Mouse (Mus musculus) heart, adult 2 months (tissue): ENCODE data around the gene Lrrc8c. TPM values are rescaled to one million over a fixed set of nuclear protein-coding genes. Genes with fewer than 3 reads are reported as not detected.
A peak's percentile ranks its signal among the peaks of the same experiment; 100 is the strongest.

Source experiments
- DNase-seq, 2 experiments: peaks; one replicate each; pipeline ENCODE4 v3.0.0; 2021
- H3K27ac ChIP-seq: fragments of 200-600 bp; 2 replicates; pipeline ENCODE4 v1.8.1; 2022
- H3K27me3 ChIP-seq: fragments of 200-500 bp; 2 replicates; pipeline ENCODE4 v1.6.1; 2012; ENCODE audit warnings: mild to moderate bottlenecking, low read length, inconsistent platforms, mixed read lengths; ENCODE audit not compliant: control insufficient read depth, insufficient read depth
- H3K36me3 ChIP-seq: fragments of 200-500 bp; 2 replicates; pipeline ENCODE4 v1.6.1; 2012; ENCODE audit warnings: low read length, inconsistent platforms; ENCODE audit not compliant: control insufficient read depth, insufficient read depth
- H3K4me1 ChIP-seq: fragments of 200-500 bp; 2 replicates; pipeline ENCODE4 v1.6.1; 2011; ENCODE audit warnings: low read length; ENCODE audit not compliant: control insufficient read depth, insufficient read depth
- H3K4me3 ChIP-seq: fragments of 200-600 bp; 2 replicates; pipeline ENCODE4 v1.8.1; 2022
- H3K79me2 ChIP-seq: fragments of 200-500 bp; replicated peaks from 2 replicates; pipeline ENCODE4 v1.6.1; 2012; ENCODE audit warnings: mild to moderate bottlenecking, inconsistent platforms, low read length, moderate library complexity, mixed read lengths; ENCODE audit not compliant: control insufficient read depth, insufficient read depth
- H3K9ac ChIP-seq: fragments of 200-500 bp; 2 replicates; pipeline ENCODE4 v1.6.1; 2012; ENCODE audit warnings: low read depth, mild to moderate bottlenecking, control low read depth, inconsistent platforms, low read length, mixed read lengths
- CTCF ChIP-seq: fragments of 200-600 bp; IDR thresholded peaks from 2 replicates; pipeline ENCODE4 v1.8.1; 2022; ENCODE audit warnings: antibody characterized with exemption, mild to moderate bottlenecking, moderate library complexity
- EP300 ChIP-seq: fragments of 200-500 bp; IDR thresholded peaks from 2 replicates; pipeline ENCODE4 v1.6.1; 2011; ENCODE audit warnings: low read depth, low read length, control low read depth; ENCODE audit not compliant: insufficient read depth
- POLR2A ChIP-seq: fragments of 200-500 bp; IDR thresholded peaks from 2 replicates; pipeline ENCODE4 v1.6.1; 2011; ENCODE audit warnings: mild to moderate bottlenecking, low read depth, low read length, control low read depth; ENCODE audit not compliant: insufficient read depth
- WGBS: fragments of 180-500 bp; shearing (Covaris S2); methylation state at CpG from one replicate; pipeline ENCODE4 v1.1.7; 2018; 5-methylcytosine and 5-hydroxymethylcytosine counted together
- intact Hi-C: fragments of 180-260 bp; cut with DNase I; formaldehyde crosslinking; loops from one replicate; pipeline ENCODE4 v1.15.1; 2025
- polyA plus RNA-seq: library from polyadenylated mRNA; depleted of rRNA; stranded (reverse); fragments of >200 nt; gene quantifications from 2 replicates; pipeline ENCODE4 v1.2.3, GENCODE M21; 2012
- total RNA-seq, 2 experiments: library from RNA; stranded (reverse); gene quantifications; 2 replicates each; pipeline ENCODE4 v1.2.3; 2021

Lrrc8c gene
- total and polyA plus RNA-seq, 3 experiments = 19.7 to 35.5 (median 23.5) TPM

- DNase-seq = no peak
- 49% methylated on average over 2 of the region's 2 CpGs for WGBS
- Histone ChIP-seq H3K79me2 (no peaks in the 10 kb centered on the region), H3K36me3 (no peaks in the 10 kb centered on the region), H3K27ac (no peak overlapping the region), H3K4me1 (no peaks in the 10 kb centered on the region), H3K9ac (no peak overlapping the region), H3K4me3 (no peak overlapping the region), H3K27me3 (no peaks in the 10 kb centered on the region)
- intact Hi-C loops = no loop called here
- no peak for TF ChIP-seq EP300
- no peak for TF ChIP-seq POLR2A
- TF ChIP-seq CTCF = no peak
These were observed 35.6 kb upstream of the Lrrc8c start for GRCm38 (mm10) chr5:105483632-105484031.

GRCm38 (mm10) chr5:105484247-105484646, 34.9 kb upstream of the Lrrc8c start:
- Histone ChIP-seq H3K4me1 (no peaks in the 10 kb centered on the region), H3K27me3 (no peaks in the 10 kb centered on the region), H3K9ac (no peak overlapping the region), H3K4me3 (no peak overlapping the region), H3K36me3 (no peaks in the 10 kb centered on the region), H3K27ac (no peak overlapping the region), H3K79me2 (no peaks in the 10 kb centered on the region)
- TF ChIP-seq POLR2A (no peak), CTCF (no peak), EP300 (no peak)
- 87% methylated on average over 6 of the region's 6 CpGs for WGBS
- DNase-seq = no peak
- intact Hi-C loops = no loop called here

GRCm38 (mm10) chr5:105484891-105485290, 34.3 kb upstream of the Lrrc8c start:
- no peaks in the 10 kb centered on the region for H3K79me2 ChIP-seq
- no peak overlapping the region for H3K27ac ChIP-seq
- H3K9ac ChIP-seq = no peak overlapping the region
- TF ChIP-seq EP300 = no peak
- no peak for TF ChIP-seq CTCF
- no peak for TF ChIP-seq POLR2A
- 95% methylated on average over 14 of the region's 14 CpGs for WGBS
- no peaks in the 10 kb centered on the region for H3K27me3 ChIP-seq
- H3K4me1 ChIP-seq = no peaks in the 10 kb centered on the region
- H3K36me3 ChIP-seq = no peaks in the 10 kb centered on the region
- H3K4me3 ChIP-seq = no peak overlapping the region
- DNase-seq = no peak
- intact Hi-C loops = no loop called here

- Histone ChIP-seq H3K36me3 (no peaks in the 10 kb centered on the region), H3K4me3 (no peak overlapping the region), H3K9ac (no peak overlapping the region), H3K27ac (no peak overlapping the region), H3K4me1 (no peaks in the 10 kb centered on the region), H3K27me3 (no peaks in the 10 kb centered on the region), H3K79me2 (no peaks in the 10 kb centered on the region)
- intact Hi-C loops = loop anchor here (10.0 kb wide), 1 partner anchor 385 kb away; the partner anchor contains the start of gene Zfp326
- no peak for TF ChIP-seq EP300
- TF ChIP-seq CTCF = no peak
- TF ChIP-seq POLR2A = no peak
- DNase-seq = no peak
- WGBS = 80% methylated on average over 5 of the region's 5 CpGs
These were observed 29.0 kb upstream of the Lrrc8c start for GRCm38 (mm10) chr5:105490211-105490610.

GRCm38 (mm10) chr5:105491389-105491788, 27.8 kb upstream of the Lrrc8c start:
- no peak overlapping the region for H3K27ac ChIP-seq
- no peak overlapping the region for H3K4me3 ChIP-seq
- 66% methylated on average over 4 of the region's 4 CpGs for WGBS
- H3K4me1 ChIP-seq = peaks cover 2% of the 10 kb centered on the region; the same call in 1 of the 2 replicates
- H3K36me3 ChIP-seq = no peaks in the 10 kb centered on the region
- H3K9ac ChIP-seq = no peak overlapping the region
- DNase-seq = no peak
- no peaks in the 10 kb centered on the region for H3K27me3 ChIP-seq
- H3K79me2 ChIP-seq = no peaks in the 10 kb centered on the region
- no peak for TF ChIP-seq EP300
- peak; percentile 47 for TF ChIP-seq CTCF
- TF ChIP-seq POLR2A = no peak
- intact Hi-C loops = loop anchor here (10.0 kb wide), 1 partner anchor 383 kb away; the partner anchor contains the start of gene Zfp326

- H3K4me1 ChIP-seq = peaks cover 2% of the 10 kb centered on the region; the same call in 1 of the 2 replicates
- no peak overlapping the region for H3K9ac ChIP-seq
- intact Hi-C loops = loop anchor here (2.0 to 10.0 kb wide), 2 partner anchors 88 to 382 kb away; partner anchors contain the start of gene Zfp326
- H3K27me3 ChIP-seq = no peaks in the 10 kb centered on the region
- H3K4me3 ChIP-seq = no peak overlapping the region
- no peak overlapping the region for H3K27ac ChIP-seq
- H3K79me2 ChIP-seq = no peaks in the 10 kb centered on the region
- WGBS = 39% methylated on average over 10 of the region's 10 CpGs
- no peaks in the 10 kb centered on the region for H3K36me3 ChIP-seq
- no peak for TF ChIP-seq POLR2A
- peak; percentile 79 for TF ChIP-seq CTCF
- DNase-seq = peak in 1 of 2 experiments; percentile 35
These were observed 26.6 kb upstream of the Lrrc8c start for GRCm38 (mm10) chr5:105492367-105493246.
